Mouse (Mus musculus) C2C12 (cell line): ENCODE results near the gene Gas2l2.

Source experiments
- CEBPB ChIP-seq: IDR thresholded peaks from one replicate; pipeline ENCODE4 v1.6.1; 2011; ENCODE audit warnings: low read depth, mild to moderate bottlenecking, control low read depth, moderate library complexity
- CTCF ChIP-seq: IDR thresholded peaks from one replicate; pipeline ENCODE4 v1.5.1; 2011; ENCODE audit not compliant: control insufficient read depth, insufficient read depth, insufficient read length
- FOSL1 ChIP-seq: IDR thresholded peaks from one replicate; pipeline ENCODE4 v1.8.0; 2011; ENCODE audit warnings: mild to moderate bottlenecking, low read length; ENCODE audit not compliant: poor library complexity, insufficient read depth, severe bottlenecking
- MAX ChIP-seq: IDR thresholded peaks from one replicate; pipeline ENCODE4 v1.6.1; 2011; ENCODE audit warnings: mild to moderate bottlenecking, control low read depth
- MYOD1 ChIP-seq: IDR thresholded peaks from one replicate; pipeline ENCODE4 v1.6.1; 2011; ENCODE audit warnings: low read depth; ENCODE audit not compliant: control insufficient read depth, insufficient read length
- USF1 ChIP-seq: IDR thresholded peaks from one replicate; pipeline ENCODE4 v1.6.1; 2011; ENCODE audit warnings: low read depth, mild to moderate bottlenecking, control low read depth, moderate library complexity

GRCm38 (mm10) chr11:83403787-83404186 is 25.5 kb downstream of the Gas2l2 start:
- no peak for TF ChIP-seq CTCF
- no peak for TF ChIP-seq USF1
- no peak for TF ChIP-seq CEBPB
- TF ChIP-seq MAX, result no peak
- no peak for TF ChIP-seq MYOD1
- TF ChIP-seq FOSL1, result no peak
